Mouse (Mus musculus) stomach, postnatal 0 days (tissue): Measurements from ENCODE around the gene Tacc3.

Source experiments
- CTCF ChIP-seq: IDR thresholded peaks from 2 replicates; pipeline ENCODE4 v1.5.1; 2016; ENCODE audit warnings: antibody characterized with exemption, low read depth, mild to moderate bottlenecking, moderate library complexity
- EP300 ChIP-seq: optimal IDR thresholded peaks from 2 replicates; pipeline ENCODE3; 2016; ENCODE audit warnings: antibody characterized with exemption

DNA sequence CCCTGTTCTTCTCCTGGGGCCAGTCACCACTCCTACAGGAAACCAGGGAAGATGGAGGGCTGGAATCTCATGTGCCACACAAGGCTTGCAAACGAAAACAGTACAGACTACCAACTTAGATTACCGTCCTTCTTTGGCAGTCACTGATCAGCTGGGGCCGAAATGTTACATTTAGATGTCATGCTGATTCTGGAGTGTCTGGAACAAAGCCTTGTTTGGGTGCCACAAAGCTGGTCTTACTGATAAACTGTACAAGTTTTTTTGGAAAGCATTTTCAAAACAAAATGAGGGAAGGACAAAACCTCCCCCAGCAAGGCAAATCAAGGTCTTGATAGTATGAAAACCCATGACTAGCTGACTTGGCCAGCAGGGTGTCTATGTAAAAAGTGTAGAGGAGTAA lies 34.2 kb upstream of the Tacc3 start:
- TF ChIP-seq CTCF (no peak), EP300 (no peak)
